Mouse (Mus musculus): ENCODE measurements around the gene Zfp710. TPM values are rescaled to one million over a fixed set of nuclear protein-coding genes. Genes with fewer than 3 reads are reported as not detected.
A peak's percentile ranks its signal among the peaks of the same experiment; 100 is the strongest.

Zfp710 gene
- total and polyA plus RNA-seq, 3 experiments: 14.8 to 19.1 TPM; not detected in 1

DNA sequence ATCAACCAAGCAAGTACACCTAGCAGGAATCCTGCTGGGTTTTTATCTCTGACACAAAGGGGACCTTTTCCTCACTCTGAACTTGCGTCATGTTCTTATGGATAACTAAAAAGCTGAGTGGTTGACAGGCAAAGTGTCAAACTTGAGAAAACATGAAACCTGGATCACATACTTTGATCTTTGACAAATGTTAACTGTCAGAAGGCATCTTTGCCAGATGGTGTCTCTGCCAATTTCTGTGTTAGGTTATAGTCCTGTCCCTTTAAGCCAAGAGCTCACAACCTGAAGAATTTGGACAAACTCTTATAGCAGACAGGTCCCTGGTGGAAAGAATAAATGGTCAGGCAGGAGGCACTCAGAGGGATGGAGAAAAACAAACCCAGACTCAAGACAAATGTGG is 113.8 kb downstream of the Zfp710 start:
- peaks cover 0 to 20% of the 10 kb centered on the region in 2 experiments; a peak in 3 of 4 replicates for H3K4me1 ChIP-seq (ENCODE audit: control insufficient read depth in 1 of 2, insufficient read depth in 2 of 2, low read length in 2 of 2)
- peaks cover 0 to 4% of the 10 kb centered on the region in 2 experiments; a peak in 2 of 4 replicates for H3K36me3 ChIP-seq (ENCODE audit: control insufficient read depth in 1 of 2, insufficient read depth in 2 of 2, low read length in 2 of 2)
- H3K79me2 ChIP-seq (ENCODE audit: control insufficient read depth, insufficient read depth, low read length, poor library complexity): no peaks in the 10 kb centered on the region
- TF ChIP-seq MYB (IDR thresholded peaks at IDR 0.05; ENCODE audit: low read depth, low read length) (no peak), MXI1 (IDR thresholded peaks at IDR 0.05; ENCODE audit: low read depth, low read length) (no peak), NELFE (IDR thresholded peaks at IDR 0.05; ENCODE audit: low read depth, low read length) (no peak), EP300 (IDR thresholded peaks at IDR 0.05; ENCODE audit: low read depth in 1 of 2, low read length in 2 of 2) (no peak)
- H3K27me3 ChIP-seq (ENCODE audit: control insufficient read depth in 1 of 2, insufficient read depth in 2 of 2, low read length in 2 of 2): no peaks in the 10 kb centered on the region
- H3K4me3 ChIP-seq (ENCODE audit: control insufficient read depth in 1 of 2, insufficient read depth in 1 of 2, low read depth in 2 of 2, low read length in 2 of 2): no peak overlapping the region
- H3K9ac ChIP-seq (ENCODE audit: control insufficient read depth, low read depth, low read length, poor library complexity, severe bottlenecking): no peak overlapping the region
- no peak for DNase-seq (ENCODE audit: low read depth, low spot score)
- no peaks in the 10 kb centered on the region for H3K9me3 ChIP-seq (replicated peaks; ENCODE audit: insufficient read depth, low read length)
- H3K27ac ChIP-seq (ENCODE audit: control insufficient read depth, low read depth, low read length): no peak overlapping the region

GRCm38 (mm10) chr7:80140815-80141214 is 116.2 kb downstream of the Zfp710 start:
- H3K79me2 ChIP-seq (ENCODE audit: control insufficient read depth, insufficient read depth, low read length, poor library complexity): no peaks in the 10 kb centered on the region; the same call in 1 of the 2 replicates
- H3K27me3 ChIP-seq (ENCODE audit: control insufficient read depth in 1 of 2, insufficient read depth in 2 of 2, low read length in 2 of 2): no peaks in the 10 kb centered on the region
- no peaks in the 10 kb centered on the region for H3K9me3 ChIP-seq (replicated peaks; ENCODE audit: insufficient read depth, low read length)
- H3K4me1 ChIP-seq (ENCODE audit: control insufficient read depth in 1 of 2, insufficient read depth in 2 of 2, low read length in 2 of 2): peaks cover 0 to 22% of the 10 kb centered on the region in 2 experiments; a peak in 3 of 4 replicates
- no peak overlapping the region for H3K27ac ChIP-seq (ENCODE audit: control insufficient read depth, low read depth, low read length)
- peak; percentile 83 for DNase-seq (ENCODE audit: low read depth, low spot score)
- peaks cover 0 to 8% of the 10 kb centered on the region in 2 experiments; a peak in 2 of 4 replicates for H3K36me3 ChIP-seq (ENCODE audit: control insufficient read depth in 1 of 2, insufficient read depth in 2 of 2, low read length in 2 of 2)
- H3K4me3 ChIP-seq (ENCODE audit: control insufficient read depth in 1 of 2, insufficient read depth in 1 of 2, low read depth in 2 of 2, low read length in 2 of 2): no peak overlapping the region
- H3K9ac ChIP-seq (ENCODE audit: control insufficient read depth, low read depth, low read length, poor library complexity, severe bottlenecking): no peak overlapping the region
- TF ChIP-seq POLR2AphosphoS2 (IDR thresholded peaks at IDR 0.05; ENCODE audit: low read length) (no peak), JUND (IDR thresholded peaks at IDR 0.05; ENCODE audit: low read depth, low read length) (0 out of 2 replicates have a peak, but pooled peaks have one; percentile 75), USF2 (IDR thresholded peaks at IDR 0.05; ENCODE audit: borderline replicate concordance in 1 of 2, insufficient read depth in 1 of 2, low read depth in 1 of 2, low read length in 2 of 2) (no peak), SMC3 (IDR thresholded peaks at IDR 0.05; ENCODE audit: low read depth, low read length) (peak; percentile 88), POLR2A (IDR thresholded peaks at IDR 0.05; ENCODE audit: control insufficient read depth in 1 of 2, insufficient read depth in 1 of 2, low read depth in 1 of 2, low read length in 2 of 2, poor library complexity in 1 of 2) (no peak), USF1 (IDR thresholded peaks at IDR 0.05; ENCODE audit: low read depth, low read length) (no peak), TBP (IDR thresholded peaks at IDR 0.05; ENCODE audit: low read depth, low read length) (no peak), MAZ (IDR thresholded peaks at IDR 0.05; ENCODE audit: low read depth, low read length) (0 out of 2 replicates have a peak, but pooled peaks have one; percentile 59), MAFK (IDR thresholded peaks at IDR 0.05; ENCODE audit: borderline replicate concordance, low read depth, low read length) (no peak), SIN3A (IDR thresholded peaks at IDR 0.05; ENCODE audit: low read length) (0 out of 2 replicates have a peak, but pooled peaks have one; percentile 23), CHD2 (IDR thresholded peaks at IDR 0.05; ENCODE audit: low read length) (no peak), ELF1 (IDR thresholded peaks at IDR 0.05; ENCODE audit: low read depth, low read length) (no peak), EP300 (IDR thresholded peaks at IDR 0.05; ENCODE audit: low read depth in 1 of 2, low read length in 2 of 2) (no peak), RCOR1 (IDR thresholded peaks at IDR 0.05; ENCODE audit: low read depth, low read length) (no peak), MEF2A (IDR thresholded peaks at IDR 0.05; ENCODE audit: extremely low read depth, insufficient replicate concordance, low read depth, low read length, poor library complexity, severe bottlenecking) (no peak), CTCF (IDR thresholded peaks at IDR 0.05 in 2 of 3, conservative IDR thresholded peaks at IDR 0.05 in 1 of 3; ENCODE audit: control insufficient read depth in 1 of 3, insufficient read depth in 1 of 3, low read depth in 2 of 3, low read length in 3 of 3, poor library complexity in 1 of 3, severe bottlenecking in 1 of 3) (peak; percentile 75 to 92 (median 81)), ETS1 (IDR thresholded peaks at IDR 0.05; ENCODE audit: low read depth, low read length) (no peak), CHD1 (IDR thresholded peaks at IDR 0.05; ENCODE audit: low read depth, low read length) (no peak), GATA1 (IDR thresholded peaks at IDR 0.05; ENCODE audit: low read depth, low read length) (no peak), NELFE (IDR thresholded peaks at IDR 0.05; ENCODE audit: low read depth, low read length) (no peak), RAD21 (IDR thresholded peaks at IDR 0.05; ENCODE audit: low read depth, low read length) (peak; percentile 92), MYC (IDR thresholded peaks at IDR 0.05; ENCODE audit: low read depth, low read length) (no peak), ZKSCAN1 (IDR thresholded peaks at IDR 0.05; ENCODE audit: low read depth, low read length) (no peak), KAT2A (conservative IDR thresholded peaks at IDR 0.05; ENCODE audit: low read depth, low read length) (no peak), MXI1 (IDR thresholded peaks at IDR 0.05; ENCODE audit: low read depth, low read length) (no peak; the same call in 1 of the 2 replicates), ZMIZ1 (IDR thresholded peaks at IDR 0.05; ENCODE audit: low read depth, low read length) (no peak), TAL1 (IDR thresholded peaks at IDR 0.05; ENCODE audit: low read length) (no peak), ZNF384 (IDR thresholded peaks at IDR 0.05; ENCODE audit: low read depth, low read length) (peak; percentile 58; the same call in 1 of the 2 replicates), ZC3H11A (IDR thresholded peaks at IDR 0.05; ENCODE audit: low read depth, low read length) (peak; percentile 92), GABPA (IDR thresholded peaks at IDR 0.05; ENCODE audit: low read depth, low read length) (no peak), BHLHE40 (IDR thresholded peaks at IDR 0.05; ENCODE audit: borderline replicate concordance, low read depth, low read length) (no peak)

Data from MEL (cell line).